Mouse (Mus musculus) induced T-regulatory cell, adult 2 months (primary cell): ENCODE measurements around the gene Aen.

Experiments
- DNase-seq: peaks from one replicate; pipeline ENCODE4 v3.0.0-alpha.2; 2012; ENCODE audit warnings: low read depth

Gene Aen

DNA sequence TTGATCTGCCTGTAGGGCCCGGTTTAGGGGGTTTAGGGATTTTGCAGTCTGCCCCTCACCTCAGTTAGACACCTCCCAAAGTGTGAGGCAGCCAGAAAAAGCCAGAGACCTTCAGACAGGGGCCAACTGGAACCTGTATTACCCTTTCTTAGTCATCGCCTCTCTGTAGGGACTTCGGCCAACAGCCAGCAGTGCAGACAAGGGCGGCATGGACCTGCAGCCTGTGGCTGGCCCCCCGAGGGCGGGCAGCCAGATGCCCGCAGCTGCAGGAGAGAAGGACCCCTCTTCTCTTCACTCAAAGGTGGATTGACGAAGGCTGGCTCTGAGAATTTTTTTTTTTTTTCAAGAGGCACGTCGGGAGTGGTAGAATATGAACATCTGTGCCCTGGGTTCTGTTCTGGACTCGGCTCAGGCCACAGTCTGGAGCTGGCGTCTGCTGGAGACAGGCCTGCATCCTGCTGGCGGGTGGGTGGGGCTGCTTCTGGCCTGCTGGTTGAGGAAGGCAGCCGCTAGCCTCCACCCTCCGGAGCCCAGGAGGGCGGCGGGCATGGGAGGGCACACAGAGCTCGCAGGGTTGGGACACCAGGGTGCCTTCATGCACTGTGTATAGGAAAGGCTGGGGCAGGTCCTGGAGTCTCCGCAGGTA, 43.4 kb downstream of the Aen start:
- DNase-seq = no peak

DNA sequence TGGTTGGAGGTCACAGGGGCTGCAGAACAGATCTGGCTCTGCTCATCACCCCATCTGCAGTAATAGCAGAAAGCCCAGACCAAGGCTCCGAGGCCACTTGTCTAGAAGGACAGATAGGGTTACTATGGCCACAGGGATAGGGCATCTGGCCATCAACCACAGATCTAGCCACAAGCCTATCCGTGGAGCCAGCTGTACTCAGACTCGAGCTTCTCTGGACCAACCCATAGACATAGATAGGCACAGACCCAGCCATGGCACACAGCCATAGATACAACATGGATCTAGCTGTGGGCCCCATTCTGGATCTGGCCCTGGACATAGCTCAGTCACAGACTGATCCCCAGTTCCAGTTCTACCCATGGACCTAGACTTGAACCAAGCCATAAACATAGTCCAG, 45.3 kb downstream of the Aen start:
- no peak for DNase-seq

- no peak for DNase-seq
Observed at GRCm38 (mm10) chr7:78942544-78942943, 46.9 kb downstream of the Aen start.

DNA sequence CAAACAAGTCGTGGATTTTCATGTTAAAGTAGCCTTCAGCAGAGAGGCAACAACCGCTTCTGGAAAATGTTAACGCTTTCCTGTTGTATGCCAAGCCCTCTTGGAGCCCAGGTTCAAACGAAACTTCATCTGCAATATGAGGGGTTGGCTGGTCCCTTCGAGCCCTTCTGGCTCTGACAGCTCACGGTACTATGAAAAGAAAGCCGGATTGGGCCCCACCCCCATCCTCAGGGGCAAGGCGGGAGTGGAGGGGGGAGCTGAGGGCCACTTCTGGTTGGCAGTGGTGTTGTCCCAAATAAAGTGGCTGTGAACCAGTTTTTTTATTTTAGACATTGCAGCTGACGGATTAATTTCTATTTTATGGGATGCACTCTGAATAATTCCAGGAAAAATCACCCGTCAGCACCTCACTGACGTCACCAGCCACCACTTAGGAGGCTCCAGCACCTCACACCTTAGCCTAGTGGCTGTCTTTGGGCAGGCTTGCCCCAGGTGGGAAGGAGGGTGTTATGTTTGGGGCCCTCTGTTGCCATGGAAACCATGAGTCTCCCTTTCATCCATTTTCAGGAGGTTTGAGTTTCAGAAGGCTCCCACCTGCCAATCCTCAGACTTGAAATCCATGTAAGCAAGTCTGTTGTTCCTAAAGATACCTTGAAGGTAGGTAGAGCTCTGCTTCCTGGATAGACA, 58.4 kb downstream of the Aen start:
- no peak for DNase-seq

DNA sequence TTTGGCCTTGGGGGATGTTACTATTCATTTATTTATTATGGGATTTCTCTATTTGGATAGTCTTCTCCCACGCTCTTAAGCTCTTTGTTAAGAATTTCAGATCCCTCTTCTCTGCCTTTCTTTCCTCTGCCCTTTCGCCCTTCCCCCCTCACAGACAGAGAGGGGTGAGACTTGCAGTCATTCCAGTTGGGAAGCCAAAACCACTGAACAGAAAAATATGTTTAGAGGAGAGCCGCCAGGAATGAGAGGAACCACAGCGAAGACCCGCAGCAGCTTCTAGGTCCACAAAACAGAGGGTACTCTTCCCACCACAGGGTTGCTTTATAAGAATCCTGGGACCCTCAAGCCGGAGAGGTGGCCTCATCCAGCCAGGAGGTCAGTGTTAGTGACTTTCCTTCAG, 59.0 kb downstream of the Aen start:
- DNase-seq = no peak

DNA sequence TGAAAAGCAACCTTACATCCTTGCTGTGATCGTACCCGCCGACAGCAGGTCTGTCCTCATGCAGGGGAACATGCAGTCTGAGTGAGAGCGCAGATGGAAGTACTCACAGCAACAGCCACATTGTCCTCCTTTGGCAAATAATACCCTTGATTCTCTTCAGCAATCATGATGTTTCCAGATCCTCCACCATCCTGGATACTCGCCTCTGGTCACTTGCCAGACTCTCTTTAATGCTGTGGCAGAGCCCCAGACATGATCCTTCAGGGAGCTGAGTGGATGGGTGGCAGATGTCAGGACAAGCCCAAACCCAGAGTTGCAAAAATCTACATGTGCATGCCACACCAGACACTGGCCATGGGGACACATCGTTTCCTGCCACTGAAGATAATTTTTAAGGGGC, 59.4 kb downstream of the Aen start:
- DNase-seq = no peak

GRCm38 (mm10) chr7:78958499-78959073, 62.9 kb downstream of the Aen start:
- DNase-seq = no peak
